Mouse (Mus musculus) ES-E14 (cell line): Measurements from ENCODE around the gene Rxra.

ENCODE experiments used
- CHD2 ChIP-seq: IDR thresholded peaks from 2 replicates; pipeline ENCODE4 v1.6.1; 2014; ENCODE audit warnings: mild to moderate bottlenecking, low read depth, low read length, inconsistent platforms
- MAFK ChIP-seq: IDR thresholded peaks from 2 replicates; pipeline ENCODE4 v1.6.1; 2014; ENCODE audit warnings: mild to moderate bottlenecking, low read depth, low read length, inconsistent platforms; ENCODE audit not compliant: insufficient read depth
- ZC3H11A ChIP-seq: IDR thresholded peaks from 2 replicates; pipeline ENCODE4 v1.6.1; 2012; ENCODE audit warnings: low read depth, mild to moderate bottlenecking, inconsistent platforms, low read length, borderline replicate concordance
- ZNF384 ChIP-seq: IDR thresholded peaks from 2 replicates; pipeline ENCODE4 v1.6.1; 2012; ENCODE audit warnings: low read depth, low read length, inconsistent platforms

GRCm38 (mm10) chr2:27777756-27778155 is 101.5 kb downstream of the Rxra start:
- TF ChIP-seq CHD2 = no peak
- no peak for TF ChIP-seq ZNF384
- TF ChIP-seq MAFK = no peak
- TF ChIP-seq ZC3H11A = no peak
